Comparison of ENCODE assay signal across 13 mouse cellular contexts in genomic region chr1:172019339-172019738, GRCm38 (mm10). TPM values are rescaled to one million over a fixed set of nuclear protein-coding genes. Genes with fewer than 3 reads are reported as not detected.
DNase-seq lines count a peak whose midpoint lies in the region; ATAC-seq and TF ChIP-seq lines count a peak whose summit lies in the region.
"Had no signal": no experiment of that assay in that cellular context is flagged by ENCODE, and none has a peak within 500 bp of the region (broad histone marks: within the 10 kb centered on the region; RNA-seq: fewer than 3 reads in every experiment).

No protein-coding gene starts in this region.

- in situ Hi-C loops in CH12.LX (cut with MboI; ENCODE audit: low pct_ligation_motif_present, low pct_unique_long_range_greater_than_20kb, low sequenced_read_pairs): no loop called here

- no peak for DNase-seq in kidney, postnatal 0 days (ENCODE audit: low spot score)
- no peak for DNase-seq in kidney, adult 8-10 months
- DNase-seq in CH12.LX (ENCODE audit: extremely low read depth): peak; percentile 6
- DNase-seq in cerebellum, postnatal 36 days: no peak
- no peak for DNase-seq in thymus, postnatal 25 days
- DNase-seq: cerebellum, adult 9-11 months; gastrocnemius, postnatal 14 days; heart, postnatal 14 days; kidney, postnatal 14 days; right cerebral cortex, postnatal 4 days had no signal

- no peak for TF ChIP-seq RAD21 in CH12.LX (IDR thresholded peaks at IDR 0.05; ENCODE audit: low read depth, low read length)

- 93% methylated on average over 4 of the region's 4 CpGs for WGBS in kidney, postnatal 0 days
- 90% methylated on average over 4 of the region's 4 CpGs for WGBS in forebrain, embryonic 13.5 days
- 95% methylated on average over 4 of the region's 4 CpGs for WGBS in neural tube, embryonic 12.5 days

- H3K27ac ChIP-seq in kidney, postnatal 0 days: no peak overlapping the region
- H3K27ac ChIP-seq in CH12.LX (ENCODE audit: insufficient read depth, low read depth): no peak overlapping the region
- peak overlapping the region; percentile 94 for H3K27ac ChIP-seq in forebrain, embryonic 13.5 days
- H3K27ac ChIP-seq in neural tube, embryonic 12.5 days: peak overlapping the region; percentile 42; the same call in 1 of the 2 replicates

- H3K79me2 ChIP-seq in CH12.LX (replicated peaks; ENCODE audit: control insufficient read depth, extremely low read depth, insufficient read depth, poor library complexity, severe bottlenecking): no peaks in the 10 kb centered on the region

- H3K9ac ChIP-seq in kidney, postnatal 0 days (ENCODE audit: low read depth, low read length): no peak overlapping the region
- H3K9ac ChIP-seq in CH12.LX (ENCODE audit: insufficient read depth, low read depth): no peak overlapping the region
- H3K9ac ChIP-seq in forebrain, embryonic 13.5 days: peak overlapping the region; percentile 39
- no peak overlapping the region for H3K9ac ChIP-seq in neural tube, embryonic 12.5 days

- H3K4me2 ChIP-seq in kidney, postnatal 0 days (ENCODE audit: low read length): no peak overlapping the region
- no peak overlapping the region for H3K4me2 ChIP-seq in CH12.LX (ENCODE audit: insufficient read depth, low read depth, poor library complexity, severe bottlenecking)
- peak overlapping the region; percentile 56 for H3K4me2 ChIP-seq in forebrain, embryonic 13.5 days
- H3K4me2 ChIP-seq in neural tube, embryonic 12.5 days (replicated peaks): peak overlapping the region; percentile 55

- dilution Hi-C loops in CH12.LX (cut with MboI; ENCODE audit: extremely low pct_ligation_motif_present, extremely low pct_unique_long_range_greater_than_20kb, low sequenced_read_pairs): no loop called here

- ATAC-seq in kidney, postnatal 0 days (replicated peaks; ENCODE audit: low FRiP score, low read depth): 0 out of 2 replicates have a peak, but pooled peaks have one; percentile 15
- no peak for ATAC-seq in forebrain, embryonic 13.5 days
- no peak for ATAC-seq in neural tube, embryonic 12.5 days (ENCODE audit: low FRiP score, low read depth)

- no peaks in the 10 kb centered on the region for H3K27me3 ChIP-seq in kidney, postnatal 0 days (ENCODE audit: insufficient read depth, low read length)
- H3K27me3 ChIP-seq in CH12.LX (replicated peaks): no peaks in the 10 kb centered on the region
- no peaks in the 10 kb centered on the region for H3K27me3 ChIP-seq in forebrain, embryonic 13.5 days
- H3K27me3 ChIP-seq in neural tube, embryonic 12.5 days (replicated peaks): no peaks in the 10 kb centered on the region

- no peak for TF ChIP-seq EP300 in CH12.LX (IDR thresholded peaks at IDR 0.05; ENCODE audit: low read length)

- TF ChIP-seq POLR2A in CH12.LX (IDR thresholded peaks at IDR 0.05; ENCODE audit: low read depth, low read length): no peak

- H3K4me3 ChIP-seq in kidney, postnatal 0 days (replicated peaks; ENCODE audit: low read depth, low read length): no peak overlapping the region
- no peak overlapping the region for H3K4me3 ChIP-seq in CH12.LX (replicated peaks in 1 of 3; ENCODE audit: low read depth in 2 of 3, low read length in 2 of 3, poor library complexity in 1 of 3)
- H3K4me3 ChIP-seq in forebrain, embryonic 13.5 days: 0 out of 2 replicates have a peak overlapping the region, but pooled peaks have one; percentile 7
- no peak overlapping the region for H3K4me3 ChIP-seq in neural tube, embryonic 12.5 days

- no peaks in the 10 kb centered on the region for H3K36me3 ChIP-seq in kidney, postnatal 0 days (ENCODE audit: insufficient read depth, low read length)
- peaks cover 0 to 28% of the 10 kb centered on the region in 2 experiments for H3K36me3 ChIP-seq in CH12.LX (replicated peaks in 1 of 2; ENCODE audit: control insufficient read depth in 1 of 2, insufficient read depth in 1 of 2, low read length in 1 of 2)
- peaks cover 35% of the 10 kb centered on the region for H3K36me3 ChIP-seq in forebrain, embryonic 13.5 days (ENCODE audit: poor library complexity, severe bottlenecking)
- H3K36me3 ChIP-seq in neural tube, embryonic 12.5 days: peaks cover 11% of the 10 kb centered on the region; the same call in 1 of the 2 replicates

- no peaks in the 10 kb centered on the region for H3K9me3 ChIP-seq in kidney, postnatal 0 days (replicated peaks; ENCODE audit: low read length)
- no peaks in the 10 kb centered on the region for H3K9me3 ChIP-seq in CH12.LX (replicated peaks; ENCODE audit: low read length)
- H3K9me3 ChIP-seq in forebrain, embryonic 13.5 days (replicated peaks): no peaks in the 10 kb centered on the region
- no peaks in the 10 kb centered on the region for H3K9me3 ChIP-seq in neural tube, embryonic 12.5 days

- peaks cover 32% of the 10 kb centered on the region for H3K4me1 ChIP-seq in kidney, postnatal 0 days (replicated peaks; ENCODE audit: insufficient read depth, low read length)
- peaks cover 11 to 61% of the 10 kb centered on the region in 2 experiments for H3K4me1 ChIP-seq in CH12.LX (ENCODE audit: control insufficient read depth in 1 of 2, insufficient read depth in 2 of 2)
- peaks cover 97% of the 10 kb centered on the region for H3K4me1 ChIP-seq in forebrain, embryonic 13.5 days
- peaks cover 96% of the 10 kb centered on the region for H3K4me1 ChIP-seq in neural tube, embryonic 12.5 days

- no peak for TF ChIP-seq CTCF in kidney, postnatal 0 days (IDR thresholded peaks at IDR 0.05; ENCODE audit: low read depth)
- TF ChIP-seq CTCF in CH12.LX (conservative IDR thresholded peaks at IDR 0.05 in 1 of 2, IDR thresholded peaks at IDR 0.05 in 1 of 2; ENCODE audit: low read depth in 2 of 2, low read length in 2 of 2): no peak

TF ChIP-seq in CH12.LX, 34 proteins besides CTCF, POLR2A, EP300 and RAD21:
- no peak for TF ChIP-seq MYC (IDR thresholded peaks at IDR 0.05; ENCODE audit: low read depth, low read length)
- no peak for TF ChIP-seq USF1 (IDR thresholded peaks at IDR 0.05; ENCODE audit: low read depth, low read length)
- no peak for TF ChIP-seq MEF2A (IDR thresholded peaks at IDR 0.05; ENCODE audit: borderline replicate concordance, low read depth, low read length)
- TF ChIP-seq ZNF384 (IDR thresholded peaks at IDR 0.05; ENCODE audit: low read depth, low read length): no peak
- no peak for TF ChIP-seq JUND (conservative IDR thresholded peaks at IDR 0.05; ENCODE audit: low read depth, low read length)
- no peak for TF ChIP-seq NRF1 (IDR thresholded peaks at IDR 0.05; ENCODE audit: low read depth, low read length)
- no peak for TF ChIP-seq KAT2A (IDR thresholded peaks at IDR 0.05; ENCODE audit: insufficient replicate concordance, low read length)
- no peak for TF ChIP-seq TBP (conservative IDR thresholded peaks at IDR 0.05; ENCODE audit: low read depth, low read length)
- no peak for TF ChIP-seq ZKSCAN1 (IDR thresholded peaks at IDR 0.05; ENCODE audit: borderline replicate concordance, low read depth, low read length)
- no peak for TF ChIP-seq SMC3 (IDR thresholded peaks at IDR 0.05; ENCODE audit: low read depth, low read length)
- TF ChIP-seq NELFE (IDR thresholded peaks at IDR 0.05; ENCODE audit: low read depth, low read length): no peak
- TF ChIP-seq E2F4 (IDR thresholded peaks at IDR 0.05; ENCODE audit: insufficient replicate concordance, low read depth, low read length): no peak
- no peak for TF ChIP-seq GABPA (IDR thresholded peaks at IDR 0.05; ENCODE audit: insufficient replicate concordance, low read depth, low read length)
- no peak for TF ChIP-seq PAX5 (IDR thresholded peaks at IDR 0.05; ENCODE audit: low read length)
- TF ChIP-seq RCOR1 (conservative IDR thresholded peaks at IDR 0.05; ENCODE audit: low read depth, low read length): no peak
- TF ChIP-seq ZMIZ1 (IDR thresholded peaks at IDR 0.05; ENCODE audit: low read depth, low read length): no peak
- no peak for TF ChIP-seq ETS1 (conservative IDR thresholded peaks at IDR 0.05; ENCODE audit: low read depth, low read length)
- TF ChIP-seq POLR2AphosphoS2 (IDR thresholded peaks at IDR 0.05; ENCODE audit: low read depth, low read length): no peak
- TF ChIP-seq ELF1 (IDR thresholded peaks at IDR 0.05; ENCODE audit: low read depth, low read length): no peak

RNA-seq across cellular contexts. Expression of gene Vangl2, which starts 8.9 kb away (rescaled TPM):
- 13.6 and 13.8 TPM in 2 replicates for polyA plus RNA-seq in kidney, postnatal 0 days (2015; fragmentation: Nextera tagmentation; extraction: Ambion mirVana)
- total RNA-seq in CH12.LX (2012; rRNA removed): 5.0 and 7.3 TPM in 2 replicates
- total RNA-seq in CH12.LX (2014; rRNA removed): 3.6 and 4.1 TPM in 2 replicates
- polyA plus RNA-seq in CH12.LX (2012; ENCODE audit: insufficient read length, low read depth): 7.9 and 9.4 TPM in 2 replicates
- 55.0 and 55.4 TPM in 2 replicates for polyA plus RNA-seq in forebrain, embryonic 13.5 days (2015; fragmentation: Nextera tagmentation; extraction: Ambion mirVana)
- polyA plus RNA-seq in neural tube, embryonic 12.5 days (2016; fragmentation: Nextera tagmentation; extraction: Ambion mirVana): 66.0 and 69.7 TPM in 2 replicates

RNA-seq across cellular contexts. Expression of gene Nhlh1, which starts 38.0 kb away (rescaled TPM):
- polyA plus RNA-seq in kidney, postnatal 0 days (2015; fragmentation: Nextera tagmentation; extraction: Ambion mirVana): not detected in 2 replicates
- total RNA-seq in CH12.LX (2012; rRNA removed): not detected in 2 replicates
- total RNA-seq in CH12.LX (2014; rRNA removed): not detected in 2 replicates
- polyA plus RNA-seq in CH12.LX (2012; ENCODE audit: insufficient read length, low read depth): 0.16 TPM in 1 of 2 replicates, not detected in the other
- 7.3 and 7.8 TPM in 2 replicates for polyA plus RNA-seq in forebrain, embryonic 13.5 days (2015; fragmentation: Nextera tagmentation; extraction: Ambion mirVana)
- 18.2 and 21.7 TPM in 2 replicates for polyA plus RNA-seq in neural tube, embryonic 12.5 days (2016; fragmentation: Nextera tagmentation; extraction: Ambion mirVana)
- total RNA-seq: gastrocnemius, postnatal 14 days; heart, postnatal 14 days; neutrophil, adult 5-6 weeks had no signal

Comparison
In these comparisons a context has a peak if more than half of its experiments do, and no peak if none do; other contexts are left out.
1. H3K27ac ChIP-seq: peak in forebrain, embryonic 13.5 days (single experiment) and neural tube, embryonic 12.5 days (single experiment); none in kidney, postnatal 0 days (single experiment) and CH12.LX (single experiment).
2. H3K4me2 ChIP-seq: peak in forebrain, embryonic 13.5 days (single experiment) and neural tube, embryonic 12.5 days (single experiment); none in kidney, postnatal 0 days (single experiment) and CH12.LX (single experiment).